Mouse (Mus musculus) spleen, adult 18-20 months (tissue): ENCODE data around the gene Rabif.
A peak's percentile ranks its signal among the peaks of the same experiment; 100 is the strongest.
"Not testable (repeated sequence)": the region's sequence is repeated elsewhere in the genome, so short reads cannot be mapped to it uniquely, and the experiment has no call there.

Source experiments
- DNase-seq, 2 experiments: peaks; one replicate each; pipeline ENCODE4 v3.0.0; 2022; ENCODE audit warnings: mixed read lengths in 2 of 2

Rabif gene

DNA sequence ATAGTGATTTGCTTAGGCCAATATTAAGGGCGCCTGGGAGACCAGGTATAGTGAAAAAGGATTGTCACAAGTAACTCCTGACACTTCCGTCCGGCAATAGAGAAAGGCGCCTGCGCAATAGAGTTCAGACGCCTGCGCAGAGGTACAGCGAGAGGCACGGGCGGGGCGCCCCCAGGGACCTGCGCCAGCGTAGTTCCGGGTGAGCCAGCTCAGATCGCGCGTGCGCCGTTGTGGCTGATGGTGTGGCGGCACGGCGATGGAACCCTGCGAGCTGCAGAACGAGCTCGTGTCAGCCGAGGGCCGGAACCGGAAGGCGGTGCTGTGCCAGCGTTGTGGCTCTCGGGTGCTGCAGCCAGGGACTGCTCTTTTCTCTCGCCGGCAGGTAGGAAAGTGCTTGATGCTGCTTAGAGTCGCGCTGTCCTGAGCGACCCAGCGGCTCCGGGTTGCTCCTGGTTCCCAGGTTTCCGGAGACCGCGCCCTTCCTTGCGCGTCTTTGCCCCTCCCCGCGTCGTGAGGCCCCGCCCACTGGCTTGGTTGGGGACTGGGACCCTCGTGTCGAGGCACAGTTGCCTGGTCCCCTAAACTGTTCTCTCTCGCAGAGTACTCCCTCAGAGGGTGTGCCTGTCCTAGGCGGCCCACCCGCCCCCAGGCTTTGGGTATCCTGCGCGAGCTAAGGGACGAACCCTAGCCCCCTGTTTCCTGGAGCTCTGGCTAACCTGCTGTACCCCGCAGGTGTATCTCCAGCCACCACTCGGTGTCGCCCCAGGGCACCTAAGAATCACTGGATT, at the start of gene Rabif:
Rabif (plus strand) TSS at position 221 of the 788 bp plus-strand sequence.
- peak; percentile 98 to 99 for DNase-seq

DNA sequence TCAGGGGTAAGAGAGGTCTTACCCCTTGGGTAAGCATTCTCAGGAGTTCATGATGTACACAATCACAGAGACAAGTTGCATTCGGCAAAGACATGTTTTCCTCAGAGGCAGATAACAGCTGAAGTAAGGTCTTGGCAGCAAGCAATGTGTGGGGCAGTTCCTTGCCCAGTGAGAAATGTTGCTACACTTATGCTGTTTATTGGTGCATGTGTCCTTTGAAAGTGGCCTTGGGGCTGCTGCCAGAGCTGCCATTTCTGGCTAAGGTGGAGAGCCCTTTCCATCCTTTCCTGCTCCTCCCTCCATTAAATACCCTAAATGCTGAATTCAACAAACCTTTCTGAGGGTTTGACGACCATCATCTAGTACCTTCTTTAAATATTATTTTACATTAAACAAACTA, 49.0 kb upstream of the Rabif start:
- DNase-seq: no peak

GRCm38 (mm10) chr1:134448537-134448936, 45.9 kb upstream of the Rabif start:
- not testable (repeated sequence) for DNase-seq

- DNase-seq: no peak
Measured at GRCm38 (mm10) chr1:134450201-134450600, 44.2 kb upstream of the Rabif start.

DNA sequence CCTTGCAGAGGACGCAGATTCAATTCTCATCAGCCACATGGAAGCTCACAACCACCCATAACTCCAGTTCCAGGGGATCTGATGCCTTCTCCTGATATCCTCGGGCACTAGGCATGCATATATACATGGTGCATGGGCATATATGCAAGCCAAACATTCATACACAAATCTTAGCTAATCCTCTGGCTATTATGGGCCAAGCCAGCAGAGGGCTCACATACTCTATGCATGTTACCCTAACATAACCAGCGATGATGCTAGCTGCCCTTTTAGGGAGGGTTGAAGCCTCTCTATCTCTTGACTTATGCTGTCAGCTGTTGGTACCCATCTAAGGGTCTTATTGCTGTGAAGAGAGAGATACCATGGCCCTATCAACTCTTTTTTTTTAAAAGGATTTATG, 43.5 kb upstream of the Rabif start:
- DNase-seq: peak; percentile 9 to 63

DNA sequence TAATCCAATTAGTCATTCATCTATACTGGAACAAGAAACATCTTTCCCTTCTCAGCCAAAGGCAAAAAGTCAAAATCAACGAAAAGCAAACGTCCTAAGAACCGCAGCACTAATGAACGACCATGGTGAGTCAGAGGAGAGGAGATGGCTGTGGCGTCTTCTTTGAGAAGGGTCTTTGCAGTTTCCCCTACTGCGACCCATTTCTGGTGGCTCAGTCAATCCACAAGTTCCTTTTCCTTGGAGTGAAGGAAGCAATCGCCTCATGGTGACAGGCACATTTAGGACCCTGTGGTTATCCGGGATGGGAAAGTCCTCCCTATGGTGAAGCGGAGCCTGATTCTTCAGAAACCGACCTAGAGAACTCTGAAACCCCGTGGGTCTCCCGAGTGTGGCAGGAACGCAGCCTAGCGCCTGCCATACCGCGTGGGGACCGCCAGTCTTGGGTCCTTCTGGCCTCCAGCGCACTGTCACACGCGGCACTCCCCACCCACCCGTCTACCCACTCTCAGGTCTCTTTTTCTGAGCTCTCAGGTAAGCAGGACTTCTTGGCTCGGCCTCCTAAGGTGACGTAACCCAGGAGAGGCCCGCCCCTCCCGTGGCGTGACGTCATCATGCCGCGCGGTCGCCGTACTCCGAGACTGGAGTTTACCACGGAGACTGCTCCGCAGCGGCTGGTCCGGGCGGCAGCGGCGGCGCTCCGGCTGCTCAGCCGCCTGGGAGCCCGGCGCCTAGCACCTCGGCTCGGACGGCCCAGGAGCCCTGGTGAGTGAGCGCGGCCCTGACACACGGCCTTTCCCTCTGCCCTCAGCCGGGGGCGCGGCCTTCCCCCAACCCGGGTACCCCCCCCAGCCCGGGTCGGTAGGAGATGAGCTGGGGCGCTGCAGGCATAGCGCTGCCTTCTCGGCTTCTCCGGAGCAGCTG, 39.3 kb upstream of the Rabif start, which contains the start of gene Klhl12:
Klhl12 (plus strand) TSS at position 628 of the 921 bp plus-strand sequence.
- DNase-seq: peak; percentile 92 to 97

GRCm38 (mm10) chr1:134456060-134456459, 38.4 kb upstream of the Rabif start:
- no peak for DNase-seq

- DNase-seq: no peak
Measured at GRCm38 (mm10) chr1:134458139-134458727, 36.2 kb upstream of the Rabif start.

DNA sequence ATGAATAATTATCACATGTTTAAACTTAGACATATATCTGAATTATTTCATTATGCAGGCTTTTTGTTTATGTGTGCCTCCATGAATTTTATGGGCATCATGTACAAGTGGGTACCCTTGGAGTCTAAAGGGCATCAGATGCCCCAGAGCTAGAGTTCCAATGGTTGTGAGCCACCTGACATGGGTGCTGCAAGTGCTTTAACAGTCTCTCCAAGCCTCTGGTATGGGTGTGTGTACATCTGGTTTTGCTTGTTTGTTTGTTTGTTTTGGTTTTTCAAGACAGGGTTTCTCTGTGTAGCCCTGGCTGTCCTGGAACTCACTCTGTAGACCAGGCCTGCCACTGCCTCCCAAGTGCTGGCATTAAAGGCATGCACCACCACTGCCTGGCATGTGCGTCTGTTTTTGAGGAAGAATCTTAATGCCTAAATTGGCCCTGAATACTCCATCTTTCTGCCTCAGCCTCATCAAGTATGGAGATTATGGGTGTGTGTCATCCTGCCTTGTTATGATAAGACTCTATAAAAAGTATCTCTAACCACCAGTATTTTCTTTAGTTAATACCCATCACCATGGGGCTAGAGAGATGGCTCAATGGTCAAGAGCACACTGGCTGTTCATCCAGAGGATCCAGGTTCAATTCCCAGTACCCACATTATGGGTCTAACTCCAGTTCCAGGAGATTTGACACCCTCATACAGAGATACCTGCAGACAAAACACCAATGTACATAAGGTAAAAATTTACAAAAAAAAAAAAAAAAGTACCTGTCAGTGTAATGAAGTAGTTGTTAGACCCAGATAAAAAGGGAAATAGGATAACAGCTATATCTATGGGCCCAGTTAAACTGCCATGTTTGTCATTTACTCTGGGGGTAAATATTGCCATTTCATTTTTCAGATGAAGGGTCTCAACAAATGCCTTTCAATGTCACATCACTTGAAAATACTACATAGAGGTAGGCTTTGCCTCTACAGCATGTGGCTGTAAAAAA, 33.9 kb upstream of the Rabif start:
- DNase-seq: no peak

GRCm38 (mm10) chr1:134484623-134485022, 9.8 kb upstream of the Rabif start:
- no peak for DNase-seq

GRCm38 (mm10) chr1:134490903-134491801, 3.3 kb upstream of the Rabif start:
- DNase-seq: no peak

DNA sequence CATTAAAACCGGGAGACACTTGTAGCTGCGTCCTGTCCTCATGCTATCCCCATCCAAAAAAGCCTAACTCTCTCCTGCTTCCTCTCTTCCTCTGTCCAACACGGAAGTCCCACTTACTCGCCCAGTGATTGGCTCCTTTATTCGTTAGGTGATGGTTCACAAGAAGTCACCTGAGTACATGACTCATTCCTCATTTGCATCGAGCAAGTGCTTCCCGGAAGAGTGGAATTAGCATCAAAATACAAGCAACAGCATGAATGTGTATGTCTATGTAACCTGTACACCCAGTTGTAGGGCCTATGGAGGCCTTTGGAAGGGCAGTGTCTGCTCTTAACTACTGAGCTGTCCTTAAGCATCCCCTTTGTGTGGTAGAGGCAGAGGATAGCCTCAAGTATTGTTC, 2.2 kb upstream of the Rabif start:
- DNase-seq: no peak

DNA sequence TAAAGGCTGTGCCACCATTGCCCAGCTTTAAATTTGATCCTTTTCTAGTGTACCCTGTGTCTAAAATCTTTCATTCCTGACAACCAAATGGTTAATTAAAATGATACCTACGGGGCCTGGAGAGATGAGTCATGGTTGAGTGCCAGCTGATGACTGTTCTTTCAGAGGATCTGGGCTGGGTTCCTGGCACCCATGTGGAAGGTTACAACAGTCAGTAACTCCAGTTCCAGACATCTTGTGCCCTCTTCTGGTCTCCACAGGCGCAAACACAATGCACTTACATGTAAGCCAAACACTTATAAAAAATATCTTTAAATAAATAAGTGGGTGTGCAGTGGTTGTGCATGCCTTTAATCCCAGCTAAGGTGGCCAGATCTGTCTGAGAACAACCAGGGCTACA, 952 bp upstream of the Rabif start:
- no peak for DNase-seq

DNA sequence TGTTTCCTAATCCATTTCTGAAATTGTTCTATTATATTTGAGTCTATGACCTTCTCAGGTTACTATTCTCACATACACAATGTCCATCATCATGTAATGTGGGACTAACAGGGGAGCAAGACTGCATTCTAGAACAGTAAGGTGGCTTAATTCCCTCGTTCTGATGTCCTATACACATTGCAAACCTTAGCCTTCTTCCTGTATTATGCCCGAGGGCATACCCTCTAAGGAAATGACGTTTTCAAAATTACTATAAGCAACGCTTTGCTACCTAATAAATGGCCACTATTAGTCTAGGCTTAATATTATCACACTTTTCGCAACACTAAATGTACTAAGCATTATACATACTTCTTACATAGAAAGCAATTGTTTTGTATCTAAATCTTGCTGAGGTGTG, 492 bp upstream of the Rabif start:
- no peak for DNase-seq

DNA sequence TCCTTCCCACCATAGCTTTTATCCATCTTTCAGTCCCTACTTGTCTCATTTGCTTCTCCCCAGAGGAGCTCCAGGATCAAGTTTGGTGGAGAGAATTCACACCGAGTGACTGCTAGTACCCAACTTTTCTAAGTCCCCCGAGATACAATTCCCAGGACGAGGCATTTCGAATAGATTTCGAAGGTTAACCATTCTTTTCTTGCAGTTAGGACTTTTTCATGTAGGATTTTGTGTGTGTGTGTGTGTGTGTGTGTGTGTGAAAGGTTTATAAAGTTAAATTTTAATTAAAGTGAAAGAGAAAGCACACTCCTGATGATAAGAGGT, 730 bp downstream of the Rabif start:
- DNase-seq: no peak

DNA sequence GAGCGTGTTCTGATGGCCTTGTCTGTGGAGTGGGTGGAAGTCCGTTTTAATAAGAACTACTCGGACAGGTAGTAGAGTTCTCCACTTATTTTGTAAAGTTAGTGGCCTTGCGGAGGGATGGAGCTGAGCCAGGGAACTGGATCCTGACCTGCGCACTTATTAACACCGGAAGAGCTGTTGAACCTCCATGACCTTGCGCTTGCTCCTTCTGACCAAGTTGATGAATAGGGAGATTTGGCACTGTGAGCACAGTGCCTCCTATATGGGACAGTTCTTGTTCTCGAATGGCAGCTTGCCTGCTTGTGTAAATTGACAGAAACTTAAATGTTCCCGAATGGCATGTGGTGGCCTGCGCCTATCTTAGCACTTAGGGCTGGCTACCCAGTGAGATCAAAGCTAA, 1.5 kb downstream of the Rabif start:
- DNase-seq: no peak

GRCm38 (mm10) chr1:134500916-134501315, 6.5 kb downstream of the Rabif start:
- no peak for DNase-seq

GRCm38 (mm10) chr1:134506201-134506600, 11.8 kb downstream of the Rabif start:
- DNase-seq: no peak

- no peak for DNase-seq
Measured at GRCm38 (mm10) chr1:134510018-134510417, 15.6 kb downstream of the Rabif start.

GRCm38 (mm10) chr1:134512183-134512582, 17.7 kb downstream of the Rabif start:
- no peak for DNase-seq

DNA sequence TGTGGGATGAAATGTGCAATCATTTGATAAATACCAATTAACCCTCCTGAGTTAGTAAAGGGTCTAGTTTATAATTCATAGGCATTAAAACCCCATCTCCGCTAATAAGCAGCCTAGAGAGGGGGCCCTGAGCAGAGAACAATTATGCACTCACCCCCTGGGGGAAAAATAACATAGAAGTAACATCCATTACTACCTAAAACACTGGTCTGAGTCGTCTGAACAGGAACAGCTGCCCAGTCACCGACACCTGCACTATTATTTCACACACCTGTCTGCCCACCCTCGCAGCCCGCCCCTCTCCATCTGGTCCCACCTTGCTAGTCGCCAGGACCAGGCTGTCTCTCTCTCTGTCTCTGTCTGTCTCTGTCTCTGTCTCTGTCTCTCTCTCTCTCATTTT, 18.1 kb downstream of the Rabif start:
- DNase-seq: no peak
